Mouse (Mus musculus): ENCODE results near the gene Tdo2.

GRCm38 (mm10) chr3:81981990-81982389 lies 6.0 kb upstream of the Tdo2 start, which contains the start of gene Asic5:
- no peak for TF ChIP-seq POLR2A (IDR thresholded peaks at IDR 0.05; ENCODE audit: borderline replicate concordance, extremely low read depth, insufficient read depth, insufficient read length, poor library complexity, severe bottlenecking)
- no peak for TF ChIP-seq CTCF (IDR thresholded peaks at IDR 0.05; ENCODE audit: borderline replicate concordance, extremely low read depth, insufficient read depth, insufficient read length)

Data from brain, embryonic 14.5 days (tissue).